Mouse (Mus musculus) lung, embryonic 16.5 days (tissue): Measurements from ENCODE around the gene Itpkc. TPM values are rescaled to one million over a fixed set of nuclear protein-coding genes. Genes with fewer than 3 reads are reported as not detected.

Source experiments
- ATAC-seq: fragments of 200-750 bp; cut with Nextera tagmentation; 2 replicates; pipeline ENCODE4 v1.8.0; 2017; ENCODE audit warnings: low read depth, mild to moderate bottlenecking, moderate library complexity
- H3K27ac ChIP-seq: fragments of 300-500 bp; sonication (generic); 2 replicates; pipeline ENCODE4 v1.5.1; 2014; ENCODE audit warnings: mild to moderate bottlenecking, control low read depth, low read length
- H3K27me3 ChIP-seq: fragments of 300-500 bp; sonication (generic); 2 replicates; pipeline ENCODE4 v1.6.1; 2014; ENCODE audit warnings: low read depth, low read length, mixed read lengths; ENCODE audit not compliant: control insufficient read depth, insufficient read depth
- H3K36me3 ChIP-seq: fragments of 300-500 bp; sonication (generic); 2 replicates; pipeline ENCODE4 v1.6.1; 2014; ENCODE audit warnings: low read length; ENCODE audit not compliant: control insufficient read depth, insufficient read depth
- H3K4me1 ChIP-seq: fragments of 300-500 bp; sonication (generic); replicated peaks from 2 replicates; pipeline ENCODE4 v1.6.1; 2014; ENCODE audit warnings: low read length, mixed read lengths; ENCODE audit not compliant: control insufficient read depth, insufficient read depth
- H3K4me2 ChIP-seq: fragments of 300-500 bp; sonication (generic); 2 replicates; pipeline ENCODE4 v1.6.1; 2014; ENCODE audit warnings: low read depth, low read length, control low read depth
- H3K4me3 ChIP-seq: fragments of 300-500 bp; sonication (generic); 2 replicates; pipeline ENCODE4 v1.5.1; 2014; ENCODE audit warnings: mild to moderate bottlenecking, low read length, control low read depth
- H3K9ac ChIP-seq: fragments of 300-500 bp; sonication (generic); 2 replicates; pipeline ENCODE4 v1.6.1; 2014; ENCODE audit warnings: low read length, control low read depth
- H3K9me3 ChIP-seq: fragments of 300-500 bp; sonication (generic); 2 replicates; pipeline ENCODE4 v1.6.1; 2016; ENCODE audit warnings: low read length; ENCODE audit not compliant: control insufficient read depth
- WGBS: fragments of 180-500 bp; shearing (Covaris S2); extraction: QIAGEN DNeasy Blood & Tissue Kit; methylation state at CpG from one replicate; pipeline ENCODE4 v1.1.7; 2014; 5-methylcytosine and 5-hydroxymethylcytosine counted together
- polyA plus RNA-seq: library from polyadenylated mRNA; unstranded; fragments of >200 nt; fragmentation: Nextera tagmentation; extraction: Ambion mirVana; gene quantifications from 2 replicates; pipeline ENCODE4 v1.2.1, GENCODE M21; 2015

Gene Itpkc
- polyA plus RNA-seq, 1 experiment from 2014 or later = 4.3 TPM

- no peak overlapping the region for H3K4me2 ChIP-seq
- H3K4me3 ChIP-seq = no peak overlapping the region
- no peaks in the 10 kb centered on the region for H3K36me3 ChIP-seq
- WGBS = 70% methylated on average over 4 of the region's 4 CpGs
- H3K9me3 ChIP-seq = no peaks in the 10 kb centered on the region
- H3K27ac ChIP-seq = no peak overlapping the region
- peaks cover 31% of the 10 kb centered on the region for H3K4me1 ChIP-seq
- H3K9ac ChIP-seq = no peak overlapping the region
- no peak for ATAC-seq
- no peaks in the 10 kb centered on the region for H3K27me3 ChIP-seq
Measured at GRCm38 (mm10) chr7:27230781-27231180, 2.3 kb upstream of the Itpkc start.

- Histone ChIP-seq H3K27ac (peak overlapping the region; percentile 91), H3K4me3 (peak overlapping the region; percentile 84), H3K36me3 (no peaks in the 10 kb centered on the region), H3K9me3 (no peaks in the 10 kb centered on the region), H3K4me1 (peaks cover 44% of the 10 kb centered on the region), H3K27me3 (no peaks in the 10 kb centered on the region), H3K4me2 (peak overlapping the region; percentile 85), H3K9ac (peak overlapping the region; percentile 83)
- peak; percentile 0; the same call in 1 of the 2 replicates for ATAC-seq
- 19% methylated on average over 6 of the region's 6 CpGs for WGBS
Measured at GRCm38 (mm10) chr7:27228865-27229264, 404 bp upstream of the Itpkc start.

- ATAC-seq = peak; percentile 1; the same call in 1 of the 2 replicates
- Histone ChIP-seq H3K27me3 (no peaks in the 10 kb centered on the region), H3K4me3 (peak overlapping the region; percentile 84), H3K4me2 (peak overlapping the region; percentile 85), H3K9me3 (no peaks in the 10 kb centered on the region), H3K9ac (peak overlapping the region; percentile 83), H3K36me3 (no peaks in the 10 kb centered on the region), H3K4me1 (peaks cover 39% of the 10 kb centered on the region), H3K27ac (peak overlapping the region; percentile 91)
- WGBS = 2% methylated on average over 10 of the region's 10 CpGs
Measured at GRCm38 (mm10) chr7:27227676-27228075, 785 bp downstream of the Itpkc start.

- H3K27ac ChIP-seq = no peak overlapping the region
- WGBS = 14% methylated on average over 9 of the region's 9 CpGs
- no peak for ATAC-seq
- no peaks in the 10 kb centered on the region for H3K9me3 ChIP-seq
- peak overlapping the region; percentile 83 for H3K9ac ChIP-seq
- H3K27me3 ChIP-seq = no peaks in the 10 kb centered on the region
- peak overlapping the region; percentile 84 for H3K4me3 ChIP-seq
- peak overlapping the region; percentile 85 for H3K4me2 ChIP-seq
- no peaks in the 10 kb centered on the region for H3K36me3 ChIP-seq
- peaks cover 39% of the 10 kb centered on the region for H3K4me1 ChIP-seq
Measured at GRCm38 (mm10) chr7:27227276-27227675, 1.2 kb downstream of the Itpkc start.

- H3K27ac ChIP-seq = no peak overlapping the region
- H3K4me2 ChIP-seq = 0 out of 2 replicates have a peak overlapping the region, but pooled peaks have one; percentile 12
- no peaks in the 10 kb centered on the region for H3K9me3 ChIP-seq
- no peak overlapping the region for H3K4me3 ChIP-seq
- no peak for ATAC-seq
- WGBS = 69% methylated on average over 11 of the region's 11 CpGs
- H3K36me3 ChIP-seq = no peaks in the 10 kb centered on the region
- H3K27me3 ChIP-seq = no peaks in the 10 kb centered on the region
- H3K9ac ChIP-seq = peak overlapping the region; percentile 47
- H3K4me1 ChIP-seq = peaks cover 39% of the 10 kb centered on the region
Measured at GRCm38 (mm10) chr7:27224877-27225575, 3.4 kb downstream of the Itpkc start.

- ATAC-seq = no peak
- Histone ChIP-seq H3K9me3 (no peaks in the 10 kb centered on the region), H3K4me1 (peaks cover 34% of the 10 kb centered on the region), H3K9ac (no peak overlapping the region), H3K4me3 (no peak overlapping the region), H3K4me2 (no peak overlapping the region), H3K27ac (no peak overlapping the region), H3K36me3 (peaks cover 2% of the 10 kb centered on the region; the same call in 1 of the 2 replicates), H3K27me3 (no peaks in the 10 kb centered on the region)
- WGBS = 70% methylated on average over 1 of the region's 1 CpGs
Measured at GRCm38 (mm10) chr7:27222538-27222937, 5.9 kb downstream of the Itpkc start.

- 61% methylated on average over 6 of the region's 6 CpGs for WGBS
- Histone ChIP-seq H3K27ac (no peak overlapping the region), H3K9ac (no peak overlapping the region), H3K9me3 (no peaks in the 10 kb centered on the region), H3K36me3 (peaks cover 2% of the 10 kb centered on the region; the same call in 1 of the 2 replicates), H3K4me1 (peaks cover 28% of the 10 kb centered on the region), H3K27me3 (no peaks in the 10 kb centered on the region), H3K4me3 (no peak overlapping the region), H3K4me2 (no peak overlapping the region)
- ATAC-seq = no peak
Measured at GRCm38 (mm10) chr7:27221939-27222338, 6.5 kb downstream of the Itpkc start.

GRCm38 (mm10) chr7:27219937-27220336 lies 8.5 kb downstream of the Itpkc start:
- WGBS = 70% methylated on average over 11 of the region's 11 CpGs
- Histone ChIP-seq H3K27ac (no peak overlapping the region), H3K27me3 (no peaks in the 10 kb centered on the region), H3K4me3 (no peak overlapping the region), H3K9me3 (no peaks in the 10 kb centered on the region), H3K36me3 (peaks cover 2% of the 10 kb centered on the region), H3K9ac (no peak overlapping the region), H3K4me1 (peaks cover 9% of the 10 kb centered on the region), H3K4me2 (no peak overlapping the region)
- ATAC-seq = no peak

- WGBS = 86% methylated on average over 7 of the region's 7 CpGs
- no peak for ATAC-seq
- Histone ChIP-seq H3K4me2 (no peak overlapping the region), H3K36me3 (peaks cover 2% of the 10 kb centered on the region), H3K9ac (no peak overlapping the region), H3K4me1 (no peaks in the 10 kb centered on the region), H3K4me3 (no peak overlapping the region), H3K27me3 (no peaks in the 10 kb centered on the region), H3K27ac (no peak overlapping the region), H3K9me3 (no peaks in the 10 kb centered on the region)
Measured at GRCm38 (mm10) chr7:27218586-27218985, 9.9 kb downstream of the Itpkc start.
